In genomic region chr4:101252781-101253622, GRCm38 (mm10) we compare ENCODE assay signal across 16 mouse cellular contexts. TPM values are rescaled to one million over a fixed set of nuclear protein-coding genes. Genes with fewer than 3 reads are reported as not detected.
DNase-seq lines count a peak whose midpoint lies in the region; ATAC-seq and TF ChIP-seq lines count a peak whose summit lies in the region.
"Had no signal": no experiment of that assay in that cellular context is flagged by ENCODE, and none has a peak within 500 bp of the region (broad histone marks: within the 10 kb centered on the region; RNA-seq: fewer than 3 reads in every experiment).

No protein-coding gene starts in this region.

- no peaks in the 10 kb centered on the region for H3K27me3 ChIP-seq in limb, embryonic 15.5 days
- no peaks in the 10 kb centered on the region for H3K27me3 ChIP-seq in limb, embryonic 10.5 days (ENCODE audit: low read depth, poor library complexity, severe bottlenecking)
- no peaks in the 10 kb centered on the region for H3K27me3 ChIP-seq in liver, embryonic 13.5 days
- H3K27me3 ChIP-seq: heart, embryonic 13.5 days; lung, embryonic 15.5 days had no signal

- DNase-seq in gastrocnemius, adult 2 months: no peak
- no peak for DNase-seq in gastrocnemius, postnatal 10 days
- DNase-seq in limb, embryonic 10.5 days (ENCODE audit: low spot score): no peak
- DNase-seq in liver, embryonic 13.5 days: no peak
- peak; percentile 53 for DNase-seq in thymus, postnatal 14 days
- DNase-seq in lung, postnatal 25 days (ENCODE audit: low spot score): no peak
- DNase-seq in layer of hippocampus, adult 8-10 months (ENCODE audit: low spot score in 2 of 2): no peak
- DNase-seq: adrenal gland, postnatal 25 days; cerebellum, adult 18-20 months; embryo, embryonic 11 days; right cerebral cortex, postnatal 25 days had no signal

- intact Hi-C loops in gastrocnemius, adult 2 months (cut with DNase I): no loop called here

- 37% methylated on average over 13 of the region's 13 CpGs for WGBS in limb, embryonic 15.5 days
- WGBS in limb, embryonic 10.5 days: 52% methylated on average over 13 of the region's 13 CpGs
- 23% methylated on average over 13 of the region's 13 CpGs for WGBS in liver, embryonic 13.5 days (ENCODE audit: insufficient replicate concordance)

- no peaks in the 10 kb centered on the region for H3K36me3 ChIP-seq in limb, embryonic 15.5 days
- H3K36me3 ChIP-seq in limb, embryonic 10.5 days: no peaks in the 10 kb centered on the region
- no peaks in the 10 kb centered on the region for H3K36me3 ChIP-seq in liver, embryonic 13.5 days
- H3K36me3 ChIP-seq: heart, embryonic 13.5 days; lung, embryonic 15.5 days had no signal

- peak overlapping the region; percentile 68 for H3K27ac ChIP-seq in gastrocnemius, adult 2 months
- peak overlapping the region; percentile 11; the same call in 1 of the 2 replicates for H3K27ac ChIP-seq in limb, embryonic 15.5 days
- H3K27ac ChIP-seq in limb, embryonic 10.5 days: no peak overlapping the region
- peak overlapping the region; percentile 68 for H3K27ac ChIP-seq in liver, embryonic 13.5 days
- H3K27ac ChIP-seq: lung, embryonic 15.5 days had no signal

- no peak for ATAC-seq in limb, embryonic 15.5 days (ENCODE audit: insufficient number of reproducible peaks, low FRiP score, low TSS enrichment, low read depth)
- ATAC-seq in liver, embryonic 13.5 days (ENCODE audit: low read depth): no peak

- H3K4me2 ChIP-seq in limb, embryonic 15.5 days: no peak overlapping the region
- peak overlapping the region; percentile 30 for H3K4me2 ChIP-seq in liver, embryonic 13.5 days
- H3K4me2 ChIP-seq: heart, embryonic 13.5 days; lung, embryonic 15.5 days; midbrain, embryonic 11.5 days had no signal

- no peaks in the 10 kb centered on the region for H3K9me3 ChIP-seq in limb, embryonic 15.5 days
- H3K9me3 ChIP-seq in limb, embryonic 10.5 days (replicated peaks): no peaks in the 10 kb centered on the region
- no peaks in the 10 kb centered on the region for H3K9me3 ChIP-seq in liver, embryonic 13.5 days (replicated peaks)
- H3K9me3 ChIP-seq: heart, embryonic 13.5 days; lung, embryonic 15.5 days had no signal

- peaks cover 21% of the 10 kb centered on the region for H3K4me1 ChIP-seq in limb, embryonic 15.5 days
- peaks cover 26% of the 10 kb centered on the region for H3K4me1 ChIP-seq in limb, embryonic 10.5 days
- H3K4me1 ChIP-seq in liver, embryonic 13.5 days (replicated peaks): peaks cover 79% of the 10 kb centered on the region

- H3K9ac ChIP-seq in limb, embryonic 15.5 days: no peak overlapping the region
- H3K9ac ChIP-seq in liver, embryonic 13.5 days: peak overlapping the region; percentile 18; the same call in 1 of the 2 replicates
- H3K9ac ChIP-seq: heart, embryonic 13.5 days; lung, embryonic 15.5 days had no signal

- H3K4me3 ChIP-seq in gastrocnemius, adult 2 months: peak overlapping the region; percentile 25; the same call in 1 of the 2 replicates
- no peak overlapping the region for H3K4me3 ChIP-seq in limb, embryonic 15.5 days
- no peak overlapping the region for H3K4me3 ChIP-seq in limb, embryonic 10.5 days
- H3K4me3 ChIP-seq in liver, embryonic 13.5 days (replicated peaks): no peak overlapping the region
- H3K4me3 ChIP-seq: heart, embryonic 13.5 days; lung, embryonic 15.5 days; myocyte had no signal

- TF ChIP-seq CTCF in gastrocnemius, adult 2 months (IDR thresholded peaks at IDR 0.05): no peak

RNA-seq across cellular contexts. Expression of gene Jak1, which starts 12.1 kb away (rescaled TPM):
- total RNA-seq in gastrocnemius, adult 2 months (2021): 100 to 1,000 TPM in 1 of 2 experiments, 10 to 100 TPM in 1; 89.9 to 134 TPM
- 100 to 1,000 TPM; 110 to 129 TPM for total RNA-seq in gastrocnemius, postnatal 10 days (2021)
- polyA plus RNA-seq in limb, embryonic 15.5 days (2015; fragmentation: Nextera tagmentation; extraction: Ambion mirVana): 99.7 and 99.9 TPM in 2 replicates
- polyA plus RNA-seq in limb, embryonic 10.5 days (2016; fragmentation: Nextera tagmentation; extraction: Ambion mirVana): 47.7 and 53.9 TPM in 2 replicates
- polyA plus RNA-seq in liver, embryonic 13.5 days (2015; fragmentation: Nextera tagmentation; extraction: Ambion mirVana): 41.0 and 52.5 TPM in 2 replicates
- 100 to 1,000 TPM; 118 to 133 (median 127) TPM for total RNA-seq in layer of hippocampus, adult 8-10 months (2022)
